8 mouse cellular contexts compared by ENCODE assay signal in the genomic region with DNA sequence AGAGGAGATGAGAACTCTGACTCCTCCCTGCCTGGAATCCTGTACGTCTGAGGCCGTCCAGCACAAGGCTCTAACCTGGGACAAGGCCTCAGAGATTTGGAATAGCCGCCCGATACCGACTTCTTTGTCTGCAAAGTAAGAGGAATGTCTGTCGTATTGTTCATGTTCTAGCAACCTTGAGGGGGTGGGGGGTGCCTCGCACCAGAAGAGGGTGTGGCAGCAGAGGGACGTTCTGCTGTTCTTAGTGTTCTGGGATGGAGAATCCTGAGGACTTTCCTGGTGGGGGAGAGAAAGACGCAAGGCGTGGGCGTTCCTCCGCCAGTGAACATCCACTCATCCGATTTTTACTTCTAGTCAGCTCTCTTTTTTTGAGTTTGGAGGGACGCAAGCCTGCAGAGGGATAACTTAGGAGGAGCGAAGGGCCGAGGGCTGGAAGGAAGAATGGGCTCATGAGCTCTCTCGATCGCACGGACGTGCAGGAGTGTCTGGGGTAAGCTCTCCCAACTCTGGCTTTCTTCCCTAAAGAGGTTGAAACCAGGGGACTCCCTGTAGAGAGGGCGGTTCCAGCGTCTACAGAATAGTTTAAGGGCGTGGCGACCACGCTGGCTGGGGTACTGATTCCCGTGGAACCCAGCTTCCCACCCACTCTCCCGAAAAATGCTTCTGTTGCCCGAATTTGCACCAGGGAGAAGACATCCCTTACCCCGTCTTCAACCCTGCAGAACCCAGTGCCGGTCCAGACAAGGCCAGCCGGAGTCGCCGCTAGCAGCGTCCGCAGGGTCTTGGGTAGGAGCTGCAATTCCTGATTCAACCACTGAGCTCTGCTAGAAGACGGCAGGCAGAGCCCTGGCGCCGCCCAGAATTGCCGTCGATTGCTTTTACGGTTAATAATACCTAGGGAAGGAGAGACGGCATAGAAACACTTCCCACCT. TPM values are rescaled to one million over a fixed set of nuclear protein-coding genes. Genes with fewer than 3 reads are reported as not detected.
DNase-seq lines count a peak whose midpoint lies in the region; ATAC-seq and TF ChIP-seq lines count a peak whose summit lies in the region.

A gene (minus strand): TSS at position 791 of the 932 bp plus-strand sequence.
A gene (minus strand): TSS at position 804 of the 932 bp plus-strand sequence.

- peak within 1 kb of the TSS; percentile 68 for H3K9ac ChIP-seq in forebrain, postnatal 0 days
- H3K9ac ChIP-seq in hindbrain, embryonic 11.5 days (ENCODE audit: low read depth, low read length) = peak within 1 kb of the TSS; percentile 35; the same call in 1 of the 2 replicates

- no peaks in the 10 kb centered on the region; the same call in 1 of the 2 replicates for H3K36me3 ChIP-seq in forebrain, postnatal 0 days (ENCODE audit: insufficient read depth)
- H3K36me3 ChIP-seq in hindbrain, embryonic 11.5 days (ENCODE audit: control insufficient read depth, insufficient read depth, low read length) = no peaks in the 10 kb centered on the region

- peaks cover 3% of the 10 kb centered on the region for H3K27me3 ChIP-seq in forebrain, postnatal 0 days (ENCODE audit: insufficient read depth, low read length)
- H3K27me3 ChIP-seq in hindbrain, embryonic 11.5 days (ENCODE audit: control insufficient read depth, insufficient read depth, low read length) = peaks cover 59% of the 10 kb centered on the region

- H3K4me1 ChIP-seq in brown adipose tissue, adult 24 weeks (ENCODE audit: control insufficient read depth, insufficient read depth, insufficient read length, low read length) = peaks cover 2% of the 10 kb centered on the region; the same call in 1 of the 2 replicates
- peaks cover 13% of the 10 kb centered on the region for H3K4me1 ChIP-seq in forebrain, postnatal 0 days (ENCODE audit: insufficient read depth)
- H3K4me1 ChIP-seq in hindbrain, embryonic 11.5 days (replicated peaks; ENCODE audit: control insufficient read depth, insufficient read depth, low read length) = peaks cover 11% of the 10 kb centered on the region

- DNase-seq in MEL-GATA-1-ER (ENCODE audit: extremely low read depth, low read depth) = peak; percentile 47
- peak; percentile 83 for DNase-seq in forebrain, postnatal 0 days
- peak; percentile 85 for DNase-seq in hindbrain, embryonic 11.5 days (ENCODE audit: low spot score)
- DNase-seq in layer of hippocampus, postnatal 14 days (ENCODE audit: low spot score in 2 of 2) = peak; percentile 64 to 65
- DNase-seq in lung, postnatal 14 days = peak; percentile 78
- peak; percentile 88 for DNase-seq in retina, embryonic 14.5 days (ENCODE audit: low spot score)
- DNase-seq in c-Kit-positive CD71-positive TER-119-positive erythroid progenitor cells, embryonic 14.5 days (ENCODE audit: low spot score) = no peak

- TF ChIP-seq CTCF in forebrain, postnatal 0 days (IDR thresholded peaks at IDR 0.05; ENCODE audit: low read depth) = peak; percentile 74

- H3K27ac ChIP-seq in brown adipose tissue, adult 24 weeks (replicated peaks; ENCODE audit: low read depth, low read length) = no peak within 1 kb of the TSS
- H3K27ac ChIP-seq in forebrain, postnatal 0 days (ENCODE audit: low read depth, low read length) = peak within 1 kb of the TSS; percentile 95
- H3K27ac ChIP-seq in hindbrain, embryonic 11.5 days (ENCODE audit: low read depth, low read length) = no peak within 1 kb of the TSS

- H3K4me3 ChIP-seq in brown adipose tissue, adult 24 weeks (ENCODE audit: insufficient read depth, low read depth, low read length) = peak within 1 kb of the TSS; percentile 59
- H3K4me3 ChIP-seq in forebrain, postnatal 0 days (ENCODE audit: low read depth, low read length) = peak within 1 kb of the TSS; percentile 52
- peak within 1 kb of the TSS; percentile 28 for H3K4me3 ChIP-seq in hindbrain, embryonic 11.5 days (ENCODE audit: low read depth, low read length)

- 4% methylated on average over 42 of the region's 42 CpGs for WGBS in forebrain, postnatal 0 days
- WGBS in hindbrain, embryonic 11.5 days = under 1% methylated on average over 42 of the region's 42 CpGs

- H3K4me2 ChIP-seq in forebrain, postnatal 0 days (ENCODE audit: low read depth) = peak within 1 kb of the TSS; percentile 65
- peak within 1 kb of the TSS; percentile 36 for H3K4me2 ChIP-seq in hindbrain, embryonic 11.5 days (replicated peaks; ENCODE audit: low read depth, low read length)

- ATAC-seq in forebrain, postnatal 0 days = peak; percentile 53
- peak; percentile 81 for ATAC-seq in hindbrain, embryonic 11.5 days (ENCODE audit: low FRiP score)

- no peaks in the 10 kb centered on the region for H3K9me3 ChIP-seq in forebrain, postnatal 0 days (ENCODE audit: low read length)
- no peaks in the 10 kb centered on the region for H3K9me3 ChIP-seq in hindbrain, embryonic 11.5 days (ENCODE audit: control insufficient read depth, low read length)

RNA-seq across cellular contexts. Expression of the first gene that starts in this region (rescaled TPM):
- 8.8 and 17.5 TPM in 2 replicates for polyA plus RNA-seq in brown adipose tissue, adult 24 weeks (2012; ENCODE audit: insufficient read depth, insufficient read length, missing spikeins)
- 31.0 and 45.8 TPM in 2 replicates for total RNA-seq in forebrain, postnatal 0 days (2014; rRNA removed)
- polyA plus RNA-seq in forebrain, postnatal 0 days (2015; fragmentation: Nextera tagmentation; extraction: Ambion mirVana) = 27.4 and 32.2 TPM in 2 replicates
- polyA plus RNA-seq in hindbrain, embryonic 11.5 days (2014; fragmentation: Nextera tagmentation; extraction: Ambion mirVana) = 15.5 and 16.7 TPM in 2 replicates
- 10 to 100 TPM; 10.8 to 15.5 TPM for total RNA-seq in layer of hippocampus, postnatal 14 days (2021)

RNA-seq across cellular contexts. Expression of the second gene that starts in this region (rescaled TPM):
- 0.29 and 1.8 TPM in 2 replicates for polyA plus RNA-seq in brown adipose tissue, adult 24 weeks (2012; ENCODE audit: insufficient read depth, insufficient read length, missing spikeins)
- 612 and 779 TPM in 2 replicates for total RNA-seq in forebrain, postnatal 0 days (2014; rRNA removed)
- polyA plus RNA-seq in forebrain, postnatal 0 days (2015; fragmentation: Nextera tagmentation; extraction: Ambion mirVana) = 54.0 and 58.3 TPM in 2 replicates
- 5.5 and 6.7 TPM in 2 replicates for polyA plus RNA-seq in hindbrain, embryonic 11.5 days (2014; fragmentation: Nextera tagmentation; extraction: Ambion mirVana)
- total RNA-seq in layer of hippocampus, postnatal 14 days (2021) = 100 to 1,000 TPM; 193 to 208 TPM
